Mouse (Mus musculus): ENCODE data around the gene Trmt112.

GRCm38 (mm10) chr19:6931002-6931401 is 21.5 kb downstream of the Trmt112 start:
- TF ChIP-seq CTCF (IDR thresholded peaks at IDR 0.05; ENCODE audit: control insufficient read depth, insufficient read depth, low read length) = no peak
- TF ChIP-seq POLR2A (IDR thresholded peaks at IDR 0.05; ENCODE audit: borderline replicate concordance, control insufficient read depth, low read depth, low read length) = no peak
